Mouse (Mus musculus): ENCODE measurements around the gene Tnnc1.

The Tnnc1 gene

GRCm38 (mm10) chr14:31208084-31208483 is at the start of gene Tnnc1:
Tnnc1 (plus strand) TSS chr14:31208312.
- DNase-seq: peak; percentile 55

GRCm38 (mm10) chr14:31160196-31161150 is 47.6 kb upstream of the Tnnc1 start:
- DNase-seq: no peak

GRCm38 (mm10) chr14:31161191-31161590 is 46.9 kb upstream of the Tnnc1 start:
- DNase-seq: no peak

- DNase-seq: no peak
Measured at GRCm38 (mm10) chr14:31161638-31162037, 46.5 kb upstream of the Tnnc1 start.

- DNase-seq: peak; percentile 88
Measured at GRCm38 (mm10) chr14:31164067-31164466, 44.0 kb upstream of the Tnnc1 start.

- peak; percentile 64 for DNase-seq
Measured at GRCm38 (mm10) chr14:31165010-31165409, 43.1 kb upstream of the Tnnc1 start.

- no peak for DNase-seq
Measured at GRCm38 (mm10) chr14:31165458-31165857, 42.7 kb upstream of the Tnnc1 start.

- peak; percentile 36 for DNase-seq
Measured at GRCm38 (mm10) chr14:31165991-31166630, 42.0 kb upstream of the Tnnc1 start.

- DNase-seq: peak; percentile 51
Measured at GRCm38 (mm10) chr14:31166827-31167226, 41.3 kb upstream of the Tnnc1 start.

- DNase-seq: no peak
Measured at GRCm38 (mm10) chr14:31168425-31168824, 39.7 kb upstream of the Tnnc1 start, which contains the start of gene Stab1. Stab1 (minus strand) TSS chr14:31168641.

GRCm38 (mm10) chr14:31169508-31169907 is 38.6 kb upstream of the Tnnc1 start:
- DNase-seq: peak; percentile 17

GRCm38 (mm10) chr14:31170963-31171362 is 37.1 kb upstream of the Tnnc1 start:
- no peak for DNase-seq

GRCm38 (mm10) chr14:31171386-31171785 is 36.7 kb upstream of the Tnnc1 start:
- DNase-seq: peak; percentile 76

GRCm38 (mm10) chr14:31171821-31172220 is 36.3 kb upstream of the Tnnc1 start:
- DNase-seq: no peak

GRCm38 (mm10) chr14:31172781-31173455 is 35.2 kb upstream of the Tnnc1 start:
- DNase-seq: peak; percentile 78

- DNase-seq: no peak
Measured at GRCm38 (mm10) chr14:31173537-31173936, 34.6 kb upstream of the Tnnc1 start.

GRCm38 (mm10) chr14:31177287-31177686 is 30.8 kb upstream of the Tnnc1 start:
- DNase-seq: no peak

GRCm38 (mm10) chr14:31177715-31178114 is 30.4 kb upstream of the Tnnc1 start:
- DNase-seq: no peak

- peak; percentile 34 for DNase-seq
Measured at GRCm38 (mm10) chr14:31179677-31180365, 28.3 kb upstream of the Tnnc1 start.

- DNase-seq: no peak
Measured at GRCm38 (mm10) chr14:31181512-31181911, 26.6 kb upstream of the Tnnc1 start.

- DNase-seq: no peak
Measured at GRCm38 (mm10) chr14:31182786-31183290, 25.3 kb upstream of the Tnnc1 start.

GRCm38 (mm10) chr14:31183541-31183940 is 24.6 kb upstream of the Tnnc1 start:
- DNase-seq: no peak
